Mouse (Mus musculus): ENCODE results near the gene Ckap5.
"Not testable (repeated sequence)": the region's sequence is repeated elsewhere in the genome, so short reads cannot be mapped to it uniquely, and the experiment has no call there.

Ckap5 gene

GRCm38 (mm10) chr2:91526294-91527146 is at the start of gene Ckap5:
TSS of gene Ckap5 (plus strand) at chr2:91526762.
- DNase-seq (ENCODE audit: low spot score), result peak; percentile 88

- no peak for DNase-seq (ENCODE audit: low spot score)
Measured at GRCm38 (mm10) chr2:91476841-91477240, 49.7 kb upstream of the Ckap5 start.

- no peak for DNase-seq (ENCODE audit: low spot score)
Measured at GRCm38 (mm10) chr2:91480399-91480801, 46.2 kb upstream of the Ckap5 start.

- DNase-seq (ENCODE audit: low spot score), result no peak
Measured at GRCm38 (mm10) chr2:91480805-91481514, 45.6 kb upstream of the Ckap5 start.

- no peak for DNase-seq (ENCODE audit: low spot score)
Measured at GRCm38 (mm10) chr2:91484698-91485097, 41.9 kb upstream of the Ckap5 start.

- no peak for DNase-seq (ENCODE audit: low spot score)
Measured at GRCm38 (mm10) chr2:91485256-91485655, 41.3 kb upstream of the Ckap5 start.

GRCm38 (mm10) chr2:91487295-91487694 is 39.3 kb upstream of the Ckap5 start:
- DNase-seq (ENCODE audit: low spot score), result peak; percentile 19

GRCm38 (mm10) chr2:91492071-91492635 is 34.4 kb upstream of the Ckap5 start:
- no peak for DNase-seq (ENCODE audit: low spot score)

GRCm38 (mm10) chr2:91493981-91494380 is 32.6 kb upstream of the Ckap5 start:
- no peak for DNase-seq (ENCODE audit: low spot score)

- DNase-seq (ENCODE audit: low spot score), result peak; percentile 6
Measured at GRCm38 (mm10) chr2:91498093-91498719, 28.4 kb upstream of the Ckap5 start.

- DNase-seq (ENCODE audit: low spot score), result no peak
Measured at GRCm38 (mm10) chr2:91508076-91508475, 18.5 kb upstream of the Ckap5 start.

GRCm38 (mm10) chr2:91517186-91517585 is 9.4 kb upstream of the Ckap5 start:
- no peak for DNase-seq (ENCODE audit: low spot score)

GRCm38 (mm10) chr2:91527147-91527486 is 555 bp downstream of the Ckap5 start:
- DNase-seq (ENCODE audit: low spot score), result peak; percentile 40

GRCm38 (mm10) chr2:91537588-91538205 is 11.1 kb downstream of the Ckap5 start:
- DNase-seq (ENCODE audit: low spot score), result peak; percentile 80

GRCm38 (mm10) chr2:91568125-91568524 is 41.6 kb downstream of the Ckap5 start:
- DNase-seq (ENCODE audit: low spot score), result no peak

- DNase-seq (ENCODE audit: low spot score), result no peak
Measured at GRCm38 (mm10) chr2:91580894-91581293, 54.3 kb downstream of the Ckap5 start.

GRCm38 (mm10) chr2:91586242-91586641 is 59.7 kb downstream of the Ckap5 start:
- DNase-seq (ENCODE audit: low spot score), result no peak

GRCm38 (mm10) chr2:91600475-91600874 is 73.9 kb downstream of the Ckap5 start:
- no peak for DNase-seq (ENCODE audit: low spot score)

GRCm38 (mm10) chr2:91602389-91602788 is 75.8 kb downstream of the Ckap5 start:
- DNase-seq (ENCODE audit: low spot score), result peak; percentile 15

- not testable (repeated sequence) for DNase-seq (ENCODE audit: low spot score)
Measured at GRCm38 (mm10) chr2:91609370-91609769, 82.8 kb downstream of the Ckap5 start.

- no peak for DNase-seq (ENCODE audit: low spot score)
Measured at GRCm38 (mm10) chr2:91622356-91622755, 95.8 kb downstream of the Ckap5 start.

GRCm38 (mm10) chr2:91623366-91623765 is 96.8 kb downstream of the Ckap5 start:
- DNase-seq (ENCODE audit: low spot score), result not testable (repeated sequence)
